Mouse (Mus musculus) heart, embryonic 13.5 days (tissue): Measurements from ENCODE around the gene Gm42688. TPM values are rescaled to one million over a fixed set of nuclear protein-coding genes. Genes with fewer than 3 reads are reported as not detected.

Experiments
- ATAC-seq: fragments of 200-750 bp; cut with Nextera tagmentation; 2 replicates; pipeline ENCODE4 v1.8.0; 2017; ENCODE audit warnings: moderate TSS enrichment; ENCODE audit not compliant: insufficient number of reproducible peaks, low FRiP score, low TSS enrichment; ENCODE audit errors: extremely low read depth
- H3K27ac ChIP-seq: fragments of 300-500 bp; sonication (generic); replicated peaks from 2 replicates; pipeline ENCODE4 v1.5.1; 2015; ENCODE audit warnings: moderate library complexity, mild to moderate bottlenecking, inconsistent platforms
- H3K27me3 ChIP-seq: fragments of 300-500 bp; sonication (generic); replicated peaks from 2 replicates; pipeline ENCODE4 v1.6.1; 2015; ENCODE audit warnings: mild to moderate bottlenecking, inconsistent platforms
- H3K36me3 ChIP-seq: fragments of 300-500 bp; sonication (generic); 2 replicates; pipeline ENCODE4 v1.6.1; 2015; ENCODE audit warnings: mild to moderate bottlenecking, inconsistent platforms
- H3K4me1 ChIP-seq: fragments of 300-500 bp; sonication (generic); 2 replicates; pipeline ENCODE4 v1.6.1; 2015; ENCODE audit warnings: inconsistent platforms
- H3K4me2 ChIP-seq: fragments of 300-500 bp; sonication (generic); 2 replicates; pipeline ENCODE4 v1.6.1; 2015; ENCODE audit warnings: inconsistent platforms, mild to moderate bottlenecking, moderate library complexity
- H3K4me3 ChIP-seq: fragments of 300-500 bp; sonication (generic); 2 replicates; pipeline ENCODE4 v1.5.1; 2015; ENCODE audit warnings: moderate library complexity, mild to moderate bottlenecking, inconsistent platforms
- H3K9ac ChIP-seq: fragments of 300-500 bp; sonication (generic); 2 replicates; pipeline ENCODE4 v1.6.1; 2015; ENCODE audit warnings: inconsistent platforms, mild to moderate bottlenecking, moderate library complexity
- H3K9me3 ChIP-seq: fragments of 300-500 bp; sonication (generic); 2 replicates; pipeline ENCODE4 v1.6.1; 2016; ENCODE audit warnings: inconsistent platforms
- WGBS: fragments of 180-500 bp; shearing (Covaris S2); methylation state at CpG from one replicate; pipeline ENCODE4 v1.1.7; 2015; ENCODE audit warnings: mixed read lengths; 5-methylcytosine and 5-hydroxymethylcytosine counted together
- polyA plus RNA-seq: library from polyadenylated mRNA; unstranded; fragments of >200 nt; fragmentation: Nextera tagmentation; extraction: Ambion mirVana; gene quantifications from 2 replicates; pipeline ENCODE4 v1.2.1, GENCODE M21; 2015

Gene Gm42688
- polyA plus RNA-seq, 1 experiment from 2014 or later: 1.6 TPM

- H3K9ac ChIP-seq: no peak overlapping the region
- no peak overlapping the region for H3K27ac ChIP-seq
- no peaks in the 10 kb centered on the region for H3K9me3 ChIP-seq
- H3K4me1 ChIP-seq: peaks cover 28% of the 10 kb centered on the region
- H3K4me3 ChIP-seq: peak overlapping the region; percentile 43
- H3K36me3 ChIP-seq: no peaks in the 10 kb centered on the region
- no peak for ATAC-seq
- peaks cover 100% of the 10 kb centered on the region for H3K27me3 ChIP-seq
- 3% methylated on average over 67 of the region's 69 CpGs for WGBS
- peak overlapping the region; percentile 61 for H3K4me2 ChIP-seq
These were observed 31.8 kb upstream of the Gm42688 start for GRCm38 (mm10) chr6:83069488-83070246.

- Histone ChIP-seq H3K27ac (no peak within 1 kb of the TSS), H3K9me3 (no peaks in the 10 kb centered on the region), H3K4me2 (peak within 1 kb of the TSS; percentile 61), H3K9ac (0 out of 2 replicates have a peak within 1 kb of the TSS, but pooled peaks have one; percentile 40), H3K27me3 (peaks cover 100% of the 10 kb centered on the region), H3K36me3 (no peaks in the 10 kb centered on the region), H3K4me3 (peak within 1 kb of the TSS; percentile 43), H3K4me1 (peaks cover 28% of the 10 kb centered on the region)
- no peak for ATAC-seq
- 0% methylated on average over 10 of the region's 10 CpGs for whole genome bisulfite sequencing
These were observed 31.3 kb upstream of the Gm42688 start, which contains the start of gene Tlx2 for GRCm38 (mm10) chr6:83070247-83070310. Tlx2 (minus strand) TSS chr6:83070293.

DNA sequence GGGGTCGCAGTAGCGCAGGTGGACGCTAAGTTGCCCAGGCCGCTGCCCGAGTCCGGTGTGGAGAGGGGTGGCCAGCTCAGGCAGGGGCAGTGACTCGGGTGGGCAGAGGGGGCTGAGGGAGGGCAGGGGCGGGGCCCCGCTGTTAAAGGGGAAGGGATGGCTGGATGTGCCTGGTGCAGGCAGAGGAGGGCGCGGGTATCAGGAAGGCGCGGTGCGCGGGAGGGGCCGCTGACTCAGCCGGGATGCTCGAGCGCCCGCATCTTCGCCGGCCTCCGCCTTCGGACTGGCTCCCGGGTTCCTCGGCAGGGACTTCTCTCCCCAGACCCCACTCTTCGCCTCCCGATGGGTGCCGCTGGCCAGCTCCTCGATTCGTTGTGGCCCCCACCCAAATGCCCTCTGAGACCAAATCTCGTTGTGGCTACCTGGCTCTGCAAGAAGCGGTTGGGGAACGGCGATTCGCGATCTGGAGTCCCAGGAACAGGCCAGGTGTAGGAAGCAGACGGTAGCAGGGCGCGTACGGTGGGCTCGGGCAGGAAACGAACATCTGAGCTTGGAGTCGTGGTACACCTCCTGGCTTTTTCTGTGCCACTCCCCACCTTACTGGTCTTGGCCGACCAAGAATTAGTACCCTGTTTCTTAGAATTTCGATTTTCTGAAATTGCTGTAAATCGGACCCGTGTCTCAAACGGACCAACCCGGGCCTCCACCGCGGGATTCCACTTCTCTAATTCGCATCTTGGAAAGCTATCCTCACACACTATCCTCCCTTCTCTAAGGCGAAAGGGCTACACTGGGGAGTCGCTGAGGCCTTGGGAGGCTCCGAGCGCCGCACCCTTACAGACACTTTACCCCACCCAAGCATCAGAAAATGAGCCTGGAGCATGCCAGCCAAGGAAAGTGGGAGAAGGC is 30.9 kb upstream of the Gm42688 start:
- no peaks in the 10 kb centered on the region for H3K9me3 ChIP-seq
- H3K4me3 ChIP-seq: peak overlapping the region; percentile 43
- no peak for ATAC-seq
- no peak overlapping the region for H3K27ac ChIP-seq
- under 1% methylated on average over 55 of the region's 58 CpGs for WGBS
- H3K4me1 ChIP-seq: peaks cover 28% of the 10 kb centered on the region
- H3K27me3 ChIP-seq: peaks cover 100% of the 10 kb centered on the region
- H3K9ac ChIP-seq: no peak overlapping the region
- H3K36me3 ChIP-seq: no peaks in the 10 kb centered on the region
- H3K4me2 ChIP-seq: peak overlapping the region; percentile 47

DNA sequence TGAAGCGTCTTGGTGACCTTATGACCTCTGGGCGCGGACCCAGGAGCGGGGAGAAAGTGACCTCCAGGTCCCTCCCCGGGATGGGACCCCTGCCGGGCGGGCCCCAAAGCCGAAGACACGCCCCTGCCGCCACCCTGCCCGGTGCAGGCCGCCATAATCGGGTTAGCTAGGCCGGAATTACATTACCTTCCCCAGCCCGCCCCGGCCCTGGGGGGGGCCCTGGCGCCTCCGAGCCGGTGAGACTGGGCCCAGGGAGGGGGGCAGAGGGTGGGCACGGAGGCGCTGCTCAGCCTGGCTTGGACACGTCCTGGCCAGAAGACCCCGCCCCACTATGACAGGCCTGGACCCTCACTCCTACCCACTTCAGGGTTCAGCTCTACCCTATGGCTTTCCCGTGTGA is 30.2 kb upstream of the Gm42688 start:
- WGBS: 4% methylated on average over 24 of the region's 24 CpGs
- H3K4me3 ChIP-seq: peak overlapping the region; percentile 43

DNA sequence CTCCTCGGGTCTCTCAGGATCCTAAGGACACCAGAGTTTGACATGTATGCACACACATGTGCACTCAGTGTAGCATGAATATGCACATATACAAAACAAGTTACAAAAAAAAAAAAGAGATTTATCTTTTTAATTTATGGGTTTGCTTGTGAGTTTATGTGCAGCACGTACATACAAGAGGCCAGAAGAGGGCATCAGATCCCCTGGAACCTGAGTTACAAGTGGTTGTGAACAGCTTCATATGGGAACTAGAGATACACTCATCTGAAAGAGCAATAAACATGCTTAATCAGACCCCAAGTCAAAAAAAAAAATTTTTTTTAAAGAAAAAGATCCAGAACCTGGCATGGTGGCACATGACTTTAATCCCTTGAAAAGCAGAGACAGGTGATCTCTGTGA is 26.4 kb upstream of the Gm42688 start:
- no peak for ATAC-seq
- Histone ChIP-seq H3K9ac (no peak overlapping the region), H3K27ac (no peak overlapping the region), H3K36me3 (peaks cover 3% of the 10 kb centered on the region), H3K4me1 (peaks cover 25% of the 10 kb centered on the region), H3K9me3 (no peaks in the 10 kb centered on the region), H3K27me3 (peaks cover 77% of the 10 kb centered on the region), H3K4me3 (no peak overlapping the region), H3K4me2 (no peak overlapping the region)
- 12% methylated on average over 2 of the region's 2 CpGs for WGBS

More for the DNA sequence above, 30.2 kb upstream of the Gm42688 start:
- Histone ChIP-seq H3K4me2 (peak overlapping the region; percentile 20; the same call in 1 of the 2 replicates), H3K9ac (no peak overlapping the region), H3K27me3 (peaks cover 100% of the 10 kb centered on the region), H3K36me3 (no peaks in the 10 kb centered on the region), H3K4me1 (peaks cover 28% of the 10 kb centered on the region), H3K9me3 (no peaks in the 10 kb centered on the region), H3K27ac (no peak overlapping the region)
- ATAC-seq: no peak

- Histone ChIP-seq H3K4me2 (peak within 1 kb of the TSS; percentile 100), H3K27ac (peak within 1 kb of the TSS; percentile 72), H3K36me3 (peaks cover 29% of the 10 kb centered on the region), H3K27me3 (peaks cover 61% of the 10 kb centered on the region), H3K4me3 (peak within 1 kb of the TSS; percentile 80), H3K9ac (peak within 1 kb of the TSS; percentile 92), H3K9me3 (no peaks in the 10 kb centered on the region), H3K4me1 (peaks cover 14% of the 10 kb centered on the region)
- peak; percentile 84 for ATAC-seq
- under 1% methylated on average over 54 of the region's 54 CpGs for WGBS
These were observed 23.6 kb upstream of the Gm42688 start, which contains the start of gene Pcgf1 for GRCm38 (mm10) chr6:83077630-83078323. Pcgf1 (plus strand) TSS chr6:83077869.

GRCm38 (mm10) chr6:83078324-83078858 is 23.0 kb upstream of the Gm42688 start:
- Histone ChIP-seq H3K9me3 (no peaks in the 10 kb centered on the region), H3K9ac (peak overlapping the region; percentile 92), H3K4me3 (peak overlapping the region; percentile 80), H3K27me3 (peaks cover 61% of the 10 kb centered on the region), H3K4me1 (peaks cover 14% of the 10 kb centered on the region), H3K27ac (peak overlapping the region; percentile 72), H3K36me3 (peaks cover 29% of the 10 kb centered on the region), H3K4me2 (peak overlapping the region; percentile 100)
- peak; percentile 84 for ATAC-seq
- WGBS: 0% methylated on average over 46 of the region's 46 CpGs

DNA sequence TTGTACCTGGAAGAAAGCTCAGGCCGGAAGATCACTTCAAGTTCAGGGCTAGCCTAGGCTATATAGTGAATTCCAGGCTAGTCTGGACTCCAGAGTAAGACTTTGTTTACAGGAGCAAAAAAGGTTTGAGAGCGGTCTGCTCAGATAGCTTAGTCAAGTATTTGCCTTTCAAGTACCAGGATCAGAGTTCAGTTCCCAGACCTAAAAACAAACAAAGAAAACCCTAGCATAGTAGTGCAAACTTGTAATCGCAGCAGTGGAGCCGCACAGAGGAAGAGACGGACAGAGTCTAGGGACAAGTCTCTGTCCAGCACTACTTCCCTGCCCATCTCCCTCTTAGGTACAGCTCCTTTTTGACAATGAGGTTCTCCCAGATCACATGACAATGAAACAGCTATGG is 21.2 kb upstream of the Gm42688 start:
- Histone ChIP-seq H3K27me3 (peaks cover 61% of the 10 kb centered on the region), H3K27ac (no peak overlapping the region), H3K4me2 (no peak overlapping the region), H3K9me3 (no peaks in the 10 kb centered on the region), H3K36me3 (peaks cover 29% of the 10 kb centered on the region), H3K4me3 (no peak overlapping the region), H3K4me1 (peaks cover 14% of the 10 kb centered on the region), H3K9ac (no peak overlapping the region)
- ATAC-seq: no peak
- WGBS: 91% methylated on average over 5 of the region's 5 CpGs

DNA sequence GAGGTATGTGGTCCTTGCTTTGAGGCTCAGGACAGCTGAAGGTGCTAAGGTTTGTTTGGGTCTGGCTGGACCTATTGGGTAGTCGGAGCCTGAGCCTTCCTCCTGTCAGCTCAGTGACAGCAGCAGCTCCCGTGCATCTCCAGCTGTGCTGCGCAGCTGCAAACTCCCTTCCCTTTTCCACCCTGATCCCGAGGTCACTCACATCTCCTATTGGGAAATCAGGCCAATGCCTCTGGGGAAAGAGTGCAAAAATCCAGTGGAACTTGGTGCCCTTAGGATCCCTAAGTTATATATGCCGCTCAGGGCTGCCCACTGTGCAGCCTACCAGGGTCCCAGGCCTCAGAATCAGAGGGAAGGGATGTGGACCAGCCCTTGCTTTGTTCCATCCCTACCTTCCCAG is 17.9 kb upstream of the Gm42688 start:
- H3K4me3 ChIP-seq: no peak overlapping the region
- H3K9ac ChIP-seq: no peak overlapping the region
- H3K27me3 ChIP-seq: peaks cover 69% of the 10 kb centered on the region
- 15% methylated on average over 5 of the region's 5 CpGs for WGBS
- no peak for ATAC-seq
- no peaks in the 10 kb centered on the region for H3K9me3 ChIP-seq
- H3K36me3 ChIP-seq: peaks cover 29% of the 10 kb centered on the region
- peaks cover 31% of the 10 kb centered on the region for H3K4me1 ChIP-seq
- no peak overlapping the region for H3K27ac ChIP-seq
- H3K4me2 ChIP-seq: no peak overlapping the region

DNA sequence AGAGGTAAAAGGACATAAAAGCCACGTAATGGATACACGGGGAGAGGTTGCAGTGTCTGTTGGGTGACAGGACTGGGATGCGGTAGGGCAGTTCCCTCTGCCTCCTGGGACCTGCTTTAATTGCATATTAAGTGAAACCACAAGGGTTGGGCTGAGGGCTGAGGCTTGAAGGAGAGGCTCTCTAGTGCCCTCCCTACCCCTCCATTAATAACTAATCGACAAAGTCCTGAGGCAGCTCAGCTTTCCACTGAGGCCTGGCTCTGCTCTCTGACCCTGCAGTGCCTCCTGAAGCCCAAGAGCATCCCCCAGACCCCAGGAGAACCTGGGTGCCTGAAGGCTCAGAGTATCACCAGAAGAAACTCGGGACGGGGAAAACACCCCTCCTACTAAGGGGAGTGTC is 16.9 kb upstream of the Gm42688 start:
- H3K4me2 ChIP-seq: no peak overlapping the region
- peaks cover 22% of the 10 kb centered on the region for H3K4me1 ChIP-seq
- peaks cover 79% of the 10 kb centered on the region for H3K27me3 ChIP-seq
- no peak overlapping the region for H3K27ac ChIP-seq
- H3K9ac ChIP-seq: no peak overlapping the region
- H3K36me3 ChIP-seq: peaks cover 29% of the 10 kb centered on the region
- no peaks in the 10 kb centered on the region for H3K9me3 ChIP-seq
- WGBS: 10% methylated on average over 6 of the region's 6 CpGs
- ATAC-seq: no peak
- no peak overlapping the region for H3K4me3 ChIP-seq
